Mouse (Mus musculus): ENCODE measurements around the gene Myzap. TPM values are rescaled to one million over a fixed set of nuclear protein-coding genes. Genes with fewer than 3 reads are reported as not detected.
"Not testable (repeated sequence)": the region's sequence is repeated elsewhere in the genome, so short reads cannot be mapped to it uniquely, and the experiment has no call there.

Gene Myzap
- polyA plus RNA-seq, 1 experiment, result 66.1 TPM

- DNase-seq (ENCODE audit: low spot score), result no peak
These were observed 107.2 kb downstream of the Myzap start for GRCm38 (mm10) chr9:71484871-71485474.

GRCm38 (mm10) chr9:71483872-71484271, 108.3 kb downstream of the Myzap start:
- not testable (repeated sequence) for DNase-seq (ENCODE audit: low spot score)

- DNase-seq (ENCODE audit: low spot score), result no peak
These were observed 111.9 kb downstream of the Myzap start for GRCm38 (mm10) chr9:71480305-71480704.

GRCm38 (mm10) chr9:71479413-71479812, 112.7 kb downstream of the Myzap start:
- DNase-seq (ENCODE audit: low spot score), result no peak

- DNase-seq (ENCODE audit: low spot score), result no peak
These were observed 113.6 kb downstream of the Myzap start for GRCm38 (mm10) chr9:71478596-71478995.

GRCm38 (mm10) chr9:71476601-71477000, 115.6 kb downstream of the Myzap start:
- no peak for DNase-seq (ENCODE audit: low spot score)

GRCm38 (mm10) chr9:71475536-71475935, 116.6 kb downstream of the Myzap start:
- no peak for DNase-seq (ENCODE audit: low spot score)

GRCm38 (mm10) chr9:71467434-71467833, 124.7 kb downstream of the Myzap start:
- DNase-seq (ENCODE audit: low spot score), result no peak

GRCm38 (mm10) chr9:71466111-71466510, 126.0 kb downstream of the Myzap start:
- no peak for DNase-seq (ENCODE audit: low spot score)

GRCm38 (mm10) chr9:71463072-71463667, 129.0 kb downstream of the Myzap start:
- no peak for DNase-seq (ENCODE audit: low spot score)

GRCm38 (mm10) chr9:71456738-71457137, 135.4 kb downstream of the Myzap start:
- no peak for DNase-seq (ENCODE audit: low spot score)

Other genes starting within 250 kb of the Myzap start
- 288 and 294 TPM in 2 replicates for gene Polr2m, start 106.4 kb downstream of the Myzap start, polyA plus RNA-seq (2012; rRNA removed)
- 10.4 and 16.7 TPM in 2 replicates for gene Cgnl1, start 179.2 kb upstream of the Myzap start, polyA plus RNA-seq (2012; rRNA removed)

All from urinary bladder, adult 2 months (tissue).